Comparison of ENCODE assay signal across 7 mouse cellular contexts in genomic region chr9:54980674-54981073, GRCm38 (mm10). TPM values are rescaled to one million over a fixed set of nuclear protein-coding genes. Genes with fewer than 3 reads are reported as not detected.
A peak's percentile ranks its signal among the peaks of the same experiment; 100 is the strongest.
DNase-seq lines count a peak whose midpoint lies in the region; ATAC-seq and TF ChIP-seq lines count a peak whose summit lies in the region.

TSS of gene Chrna5 (plus strand) at chr9:54980880.

- H3K4me3 ChIP-seq in lung, postnatal 0 days (ENCODE audit: low read depth, low read length), result peak within 1 kb of the TSS; percentile 56
- peak within 1 kb of the TSS; percentile 54 for H3K4me3 ChIP-seq in forebrain, embryonic 14.5 days (ENCODE audit: low read depth, low read length)
- peak within 1 kb of the TSS; percentile 58 for H3K4me3 ChIP-seq in limb, embryonic 14.5 days (replicated peaks; ENCODE audit: low read length)
- H3K4me3 ChIP-seq in stomach, embryonic 14.5 days (ENCODE audit: low read depth, low read length), result peak within 1 kb of the TSS; percentile 55

- WGBS in lung, postnatal 0 days, result 70% methylated on average over 8 of the region's 8 CpGs
- 70% methylated on average over 8 of the region's 8 CpGs for WGBS in forebrain, embryonic 14.5 days
- WGBS in limb, embryonic 14.5 days, result 72% methylated on average over 8 of the region's 8 CpGs
- WGBS in stomach, embryonic 14.5 days, result 63% methylated on average over 8 of the region's 8 CpGs

- TF ChIP-seq POLR2A in limb, embryonic 14.5 days (IDR thresholded peaks at IDR 0.05; ENCODE audit: borderline replicate concordance, extremely low read depth, insufficient read depth, insufficient read length), result no peak

- H3K27ac ChIP-seq in lung, postnatal 0 days (ENCODE audit: low read length), result no peak within 1 kb of the TSS
- H3K27ac ChIP-seq in forebrain, embryonic 14.5 days (ENCODE audit: low read depth, low read length), result no peak within 1 kb of the TSS
- H3K27ac ChIP-seq in limb, embryonic 14.5 days (replicated peaks; ENCODE audit: low read depth, low read length), result no peak within 1 kb of the TSS
- H3K27ac ChIP-seq in stomach, embryonic 14.5 days (ENCODE audit: low read length), result no peak within 1 kb of the TSS

- H3K4me2 ChIP-seq in lung, postnatal 0 days (replicated peaks; ENCODE audit: low read depth, low read length), result peak within 1 kb of the TSS; percentile 96
- peak within 1 kb of the TSS; percentile 90 for H3K4me2 ChIP-seq in forebrain, embryonic 14.5 days (ENCODE audit: low read length)
- H3K4me2 ChIP-seq in limb, embryonic 14.5 days (replicated peaks; ENCODE audit: low read depth, low read length, severe bottlenecking), result peak within 1 kb of the TSS; percentile 93
- H3K4me2 ChIP-seq in stomach, embryonic 14.5 days (replicated peaks; ENCODE audit: low read depth, low read length), result peak within 1 kb of the TSS; percentile 94

- H3K4me1 ChIP-seq in lung, postnatal 0 days (ENCODE audit: insufficient read depth, low read depth, low read length), result no peaks in the 10 kb centered on the region; the same call in 1 of the 2 replicates
- peaks cover 9% of the 10 kb centered on the region for H3K4me1 ChIP-seq in forebrain, embryonic 14.5 days (ENCODE audit: control insufficient read depth, insufficient read depth, low read length)
- no peaks in the 10 kb centered on the region; the same call in 1 of the 2 replicates for H3K4me1 ChIP-seq in limb, embryonic 14.5 days (ENCODE audit: control insufficient read depth, insufficient read depth, low read length)
- no peaks in the 10 kb centered on the region for H3K4me1 ChIP-seq in stomach, embryonic 14.5 days (ENCODE audit: control insufficient read depth, insufficient read depth, low read length)

- no peaks in the 10 kb centered on the region for H3K36me3 ChIP-seq in lung, postnatal 0 days (ENCODE audit: insufficient read depth, low read length)
- H3K36me3 ChIP-seq in forebrain, embryonic 14.5 days (ENCODE audit: control insufficient read depth, insufficient read depth, low read length), result no peaks in the 10 kb centered on the region
- H3K36me3 ChIP-seq in limb, embryonic 14.5 days (ENCODE audit: control insufficient read depth, insufficient read depth, low read length), result no peaks in the 10 kb centered on the region
- H3K36me3 ChIP-seq in stomach, embryonic 14.5 days (ENCODE audit: control insufficient read depth, insufficient read depth, low read length), result no peaks in the 10 kb centered on the region

- DNase-seq in lung, postnatal 0 days (ENCODE audit: low spot score), result no peak
- DNase-seq in lung, postnatal 25 days (ENCODE audit: low spot score), result no peak
- peak; percentile 11 for DNase-seq in forebrain, embryonic 14.5 days (ENCODE audit: low spot score)
- DNase-seq in limb, embryonic 14.5 days (ENCODE audit: low spot score), result no peak
- no peak for DNase-seq in ovary, postnatal 36 days (ENCODE audit: low spot score)
- DNase-seq in c-Kit-positive CD71-positive TER-119-positive erythroid progenitor cells, embryonic 14.5 days (ENCODE audit: low spot score), result no peak

- ATAC-seq in lung, postnatal 0 days, result no peak
- no peak for ATAC-seq in forebrain, embryonic 14.5 days
- no peak for ATAC-seq in limb, embryonic 14.5 days (ENCODE audit: low FRiP score, low read depth)
- no peak for ATAC-seq in stomach, embryonic 14.5 days (ENCODE audit: insufficient number of reproducible peaks, insufficient read depth, low FRiP score, low read depth)

- H3K9ac ChIP-seq in lung, postnatal 0 days (replicated peaks; ENCODE audit: low read depth), result no peak within 1 kb of the TSS
- peak within 1 kb of the TSS; percentile 59 for H3K9ac ChIP-seq in forebrain, embryonic 14.5 days (ENCODE audit: low read length)
- H3K9ac ChIP-seq in limb, embryonic 14.5 days (ENCODE audit: low read depth, low read length, severe bottlenecking), result peak within 1 kb of the TSS; percentile 61
- peak within 1 kb of the TSS; percentile 21; the same call in 1 of the 2 replicates for H3K9ac ChIP-seq in stomach, embryonic 14.5 days (replicated peaks; ENCODE audit: low read depth, low read length)

- no peak for TF ChIP-seq EP300 in lung, postnatal 0 days (IDR thresholded peaks at IDR 0.05)

- no peaks in the 10 kb centered on the region for H3K9me3 ChIP-seq in lung, postnatal 0 days (ENCODE audit: low read length)
- no peaks in the 10 kb centered on the region for H3K9me3 ChIP-seq in forebrain, embryonic 14.5 days (replicated peaks; ENCODE audit: control insufficient read depth, low read length)
- H3K9me3 ChIP-seq in limb, embryonic 14.5 days (ENCODE audit: control insufficient read depth, low read length), result no peaks in the 10 kb centered on the region
- no peaks in the 10 kb centered on the region for H3K9me3 ChIP-seq in stomach, embryonic 14.5 days (ENCODE audit: control insufficient read depth, low read depth, low read length)

- no peak for TF ChIP-seq CTCF in lung, postnatal 0 days (IDR thresholded peaks at IDR 0.05)

- peaks cover 12% of the 10 kb centered on the region for H3K27me3 ChIP-seq in lung, postnatal 0 days (replicated peaks; ENCODE audit: insufficient read depth, low read length)
- H3K27me3 ChIP-seq in forebrain, embryonic 14.5 days (replicated peaks; ENCODE audit: control insufficient read depth, insufficient read depth, low read length), result peaks cover 20% of the 10 kb centered on the region
- peaks cover 29% of the 10 kb centered on the region for H3K27me3 ChIP-seq in limb, embryonic 14.5 days (ENCODE audit: control insufficient read depth, insufficient read depth, low read length)
- peaks cover 13% of the 10 kb centered on the region; the same call in 1 of the 2 replicates for H3K27me3 ChIP-seq in stomach, embryonic 14.5 days (ENCODE audit: control insufficient read depth, insufficient read depth, low read length)

RNA-seq across cellular contexts. Expression of gene Chrna5, which starts in this region (rescaled TPM):
- polyA plus RNA-seq in lung, postnatal 0 days (2015; fragmentation: Nextera tagmentation; extraction: Ambion mirVana), result 0.05 TPM in 1 of 2 replicates, not detected in the other
- polyA plus RNA-seq in forebrain, embryonic 14.5 days (2014; fragmentation: Nextera tagmentation; extraction: Ambion mirVana), result 1.0 and 1.1 TPM in 2 replicates
- polyA plus RNA-seq in limb, embryonic 14.5 days (2012; rRNA removed), result 1.5 and 2.1 TPM in 2 replicates
- polyA plus RNA-seq in limb, embryonic 14.5 days (2014; fragmentation: Nextera tagmentation; extraction: Ambion mirVana), result 1.4 and 2.6 TPM in 2 replicates
- polyA plus RNA-seq in stomach, embryonic 14.5 days (2014; fragmentation: Nextera tagmentation; extraction: Ambion mirVana), result 2.9 and 4.4 TPM in 2 replicates
